ENCODE assay signal across 16 mouse cellular contexts in the genomic region with DNA sequence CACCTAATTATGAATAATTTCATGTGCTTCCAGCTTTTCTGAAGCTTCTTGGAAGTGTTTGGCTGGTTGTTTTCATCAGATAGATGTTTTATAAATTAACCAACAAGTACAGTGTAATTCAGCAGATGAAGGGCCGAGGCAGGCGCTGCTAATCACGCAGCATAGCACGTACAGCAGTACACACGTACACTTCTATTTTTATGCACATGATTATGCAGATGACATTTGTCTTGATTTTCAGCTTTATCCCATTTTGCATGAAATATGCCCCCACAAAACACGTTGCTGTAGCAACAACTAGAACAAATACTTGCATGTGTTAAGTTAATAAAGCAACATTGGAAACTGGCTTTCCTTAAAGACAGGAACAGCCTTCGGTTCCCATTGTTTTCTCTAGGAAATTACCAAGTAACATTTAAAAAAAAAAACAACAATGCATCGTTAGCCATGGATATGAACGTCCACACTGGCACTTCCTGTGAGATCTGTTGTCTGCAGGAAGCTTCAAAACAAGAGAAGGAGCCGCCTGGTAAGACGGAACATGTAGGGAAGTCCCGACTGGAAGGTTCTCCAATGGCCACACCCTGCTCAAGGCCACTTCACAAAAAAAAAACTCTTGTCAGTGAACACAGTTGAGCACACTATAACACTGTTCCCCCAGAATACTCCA.
DNase-seq lines count a peak whose midpoint lies in the region; ATAC-seq and TF ChIP-seq lines count a peak whose summit lies in the region.
"Had no signal": no experiment of that assay in that cellular context is flagged by ENCODE, and none has a peak within 500 bp of the region (broad histone marks: within the 10 kb centered on the region; RNA-seq: fewer than 3 reads in every experiment).

No protein-coding gene starts in this region.

- H3K4me3 ChIP-seq in cortical plate, adult 2 months (ENCODE audit: insufficient read depth, low read length) = no peak overlapping the region
- no peak overlapping the region for H3K4me3 ChIP-seq in lung, postnatal 0 days (ENCODE audit: low read depth, low read length)
- H3K4me3 ChIP-seq: embryonic facial prominence, embryonic 13.5 days; myocyte; stomach, embryonic 15.5 days had no signal

- H3K4me2 ChIP-seq in lung, postnatal 0 days (replicated peaks; ENCODE audit: low read depth, low read length) = no peak overlapping the region
- H3K4me2 ChIP-seq: embryonic facial prominence, embryonic 13.5 days; stomach, embryonic 15.5 days had no signal

- H3K27me3 ChIP-seq in lung, postnatal 0 days (replicated peaks; ENCODE audit: insufficient read depth, low read length) = no peaks in the 10 kb centered on the region
- H3K27me3 ChIP-seq: embryonic facial prominence, embryonic 13.5 days; Patski; stomach, embryonic 15.5 days had no signal

- H3K9me3 ChIP-seq in lung, postnatal 0 days (ENCODE audit: low read length) = no peaks in the 10 kb centered on the region
- H3K9me3 ChIP-seq: embryonic facial prominence, embryonic 13.5 days; stomach, embryonic 15.5 days had no signal

- peak; percentile 80 for ATAC-seq in lung, postnatal 0 days
- ATAC-seq: CD4-positive, CD25-positive, alpha-beta regulatory T cell, adult 4 months; Patski had no signal

- TF ChIP-seq CTCF in cortical plate, adult 2 months (IDR thresholded peaks at IDR 0.05; ENCODE audit: extremely low read depth, insufficient read depth, low read length) = no peak
- no peak for TF ChIP-seq CTCF in lung, postnatal 0 days (IDR thresholded peaks at IDR 0.05)

- WGBS in lung, postnatal 0 days = 66% methylated on average over 12 of the region's 12 CpGs

- 0 out of 2 replicates have a peak overlapping the region, but pooled peaks have one; percentile 5 for H3K27ac ChIP-seq in cortical plate, adult 2 months (ENCODE audit: insufficient read depth, low read length)
- H3K27ac ChIP-seq in lung, postnatal 0 days (ENCODE audit: low read length) = peak overlapping the region; percentile 28; the same call in 1 of the 2 replicates
- H3K27ac ChIP-seq: embryonic facial prominence, embryonic 13.5 days had no signal

- DNase-seq in heart, adult 8-10 months (ENCODE audit: low spot score) = peak; percentile 71
- no peak for DNase-seq in heart, postnatal 25 days (ENCODE audit: low spot score)
- peak; percentile 8 to 47 for DNase-seq in left cerebral cortex, postnatal 14 days (ENCODE audit: low spot score in 2 of 2)
- no peak for DNase-seq in left cerebral cortex, adult 11 months (ENCODE audit: low spot score)
- DNase-seq in lung, postnatal 0 days (ENCODE audit: low spot score) = peak; percentile 57
- DNase-seq in adrenal gland, adult (ENCODE audit: inconsistent age in 2 of 2, low spot score in 1 of 2) = no peak
- DNase-seq in cerebellum, postnatal 4 days (ENCODE audit: low spot score in 2 of 2) = no peak
- DNase-seq: adrenal gland, postnatal 10 days; cerebellum, adult 8-10 months; retina, postnatal 1 day had no signal

- H3K9ac ChIP-seq in lung, postnatal 0 days (replicated peaks; ENCODE audit: low read depth) = no peak overlapping the region
- H3K9ac ChIP-seq: embryonic facial prominence, embryonic 13.5 days; stomach, embryonic 15.5 days had no signal

- intact Hi-C loops in heart, postnatal 25 days (cut with DNase I) = loop anchor here (1.0 to 5.0 kb wide), 6 partner anchors 13 to 125 kb away; no protein-coding TSS in a partner anchor
- intact Hi-C loops in left cerebral cortex, postnatal 14 days (cut with DNase I) = no loop called here

- TF ChIP-seq EP300 in lung, postnatal 0 days (IDR thresholded peaks at IDR 0.05) = peak; percentile 81

- peaks cover 33% of the 10 kb centered on the region for H3K36me3 ChIP-seq in lung, postnatal 0 days (ENCODE audit: insufficient read depth, low read length)

- no peak for TF ChIP-seq POLR2A in cortical plate, adult 2 months (IDR thresholded peaks at IDR 0.05; ENCODE audit: extremely low read depth, insufficient read depth, low read length)

- H3K4me1 ChIP-seq in cortical plate, adult 2 months (ENCODE audit: control insufficient read depth, insufficient read depth, low read length) = peaks cover 3% of the 10 kb centered on the region; the same call in 1 of the 2 replicates
- no peaks in the 10 kb centered on the region for H3K4me1 ChIP-seq in lung, postnatal 0 days (ENCODE audit: insufficient read depth, low read depth, low read length)
- H3K4me1 ChIP-seq: stomach, embryonic 15.5 days had no signal

Comparison
In these comparisons a context has a peak if more than half of its experiments do, and no peak if none do; other contexts are left out.
1. DNase-seq: peak in heart, adult 8-10 months (single experiment), left cerebral cortex, postnatal 14 days (2 of 2) and lung, postnatal 0 days (single experiment); none in heart, postnatal 25 days (single experiment), left cerebral cortex, adult 11 months (single experiment), adrenal gland, adult (0 of 2) and cerebellum, postnatal 4 days (0 of 2).